Mouse (Mus musculus) ES-E14 (cell line): ENCODE results near the gene Psma6.

Experiments used
- CHD2 ChIP-seq: IDR thresholded peaks from 2 replicates; pipeline ENCODE4 v1.6.1; 2014; ENCODE audit warnings: mild to moderate bottlenecking, low read depth, low read length, inconsistent platforms
- HCFC1 ChIP-seq: IDR thresholded peaks from 2 replicates; pipeline ENCODE4 v1.6.1; 2012; ENCODE audit warnings: low read length, inconsistent platforms, borderline replicate concordance; ENCODE audit not compliant: insufficient read depth
- ZC3H11A ChIP-seq: IDR thresholded peaks from 2 replicates; pipeline ENCODE4 v1.6.1; 2012; ENCODE audit warnings: low read depth, mild to moderate bottlenecking, inconsistent platforms, low read length, borderline replicate concordance
- ZNF384 ChIP-seq: IDR thresholded peaks from 2 replicates; pipeline ENCODE4 v1.6.1; 2012; ENCODE audit warnings: low read depth, low read length, inconsistent platforms

DNA sequence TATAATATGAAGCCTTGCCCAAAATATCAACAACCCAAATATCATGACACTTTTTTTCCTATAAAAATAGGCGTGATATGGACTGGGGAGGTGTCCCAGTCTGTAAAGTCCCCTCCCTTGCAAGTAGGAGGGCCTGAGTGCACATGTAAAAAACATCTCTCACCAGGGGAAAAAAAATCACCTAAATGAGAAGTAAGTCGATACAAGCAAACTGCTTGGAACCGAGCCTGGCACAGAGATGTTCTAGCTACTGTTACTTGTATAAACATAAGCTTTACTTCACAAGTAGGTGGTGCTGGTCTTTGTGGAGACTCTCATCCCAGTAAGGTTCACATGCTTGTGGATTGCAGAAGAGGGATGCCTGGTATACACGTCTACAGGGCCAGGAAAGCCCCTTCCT, 76.9 kb downstream of the Psma6 start:
- TF ChIP-seq HCFC1, result no peak
- no peak for TF ChIP-seq CHD2
- no peak for TF ChIP-seq ZC3H11A
- TF ChIP-seq ZNF384, result no peak
